ENCODE assay signal across 8 mouse cellular contexts in the genomic region with DNA sequence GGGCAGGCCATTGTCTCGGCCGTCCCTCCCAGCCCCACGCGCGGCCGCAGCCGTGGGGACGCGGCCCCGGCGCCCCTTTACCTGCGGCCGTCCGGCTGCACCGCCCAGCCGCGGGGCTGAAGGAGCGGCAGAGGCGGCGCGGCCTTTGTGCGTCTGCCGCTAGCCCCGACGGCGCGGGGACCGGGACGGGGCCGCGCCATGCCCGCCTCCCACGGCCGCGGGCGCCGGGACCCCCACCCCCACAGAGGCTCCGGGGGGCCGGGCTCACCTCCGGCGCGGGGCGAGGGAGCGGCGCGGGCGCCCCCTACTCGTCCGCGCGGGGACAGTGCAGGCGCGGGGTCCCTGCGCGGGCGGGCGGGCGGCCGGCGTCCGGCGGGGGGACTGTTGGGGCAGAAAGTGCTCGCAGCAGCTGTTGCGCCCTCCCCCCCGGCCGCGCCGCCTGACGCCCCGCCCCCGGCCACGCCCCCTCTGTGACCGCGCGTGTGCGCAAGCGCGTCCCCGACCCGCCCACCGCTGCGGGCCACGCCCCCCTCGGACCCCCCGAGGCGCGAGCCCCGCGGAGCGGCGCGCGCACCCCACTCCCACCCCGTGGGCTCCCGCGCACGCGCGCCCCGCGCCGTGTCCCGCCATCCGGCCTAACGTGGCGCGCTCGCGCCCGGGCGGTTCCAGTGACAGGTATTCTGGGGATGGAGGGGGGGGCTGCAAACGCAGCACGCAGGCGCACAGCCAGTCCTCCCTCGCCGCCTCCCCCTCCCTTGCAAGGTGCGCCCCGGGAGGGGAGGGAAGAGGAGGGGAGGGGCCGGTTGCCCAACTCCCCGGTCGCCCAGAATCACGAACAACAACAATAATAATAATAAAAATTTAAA. TPM values are rescaled to one million over a fixed set of nuclear protein-coding genes. Genes with fewer than 3 reads are reported as not detected.
DNase-seq lines count a peak whose midpoint lies in the region; ATAC-seq lines count a peak whose summit lies in the region.

No protein-coding gene starts in this region.

- H3K27me3 ChIP-seq in embryonic facial prominence, embryonic 15.5 days, result no peaks in the 10 kb centered on the region
- H3K27me3 ChIP-seq in heart, embryonic 12.5 days (replicated peaks), result no peaks in the 10 kb centered on the region
- H3K27me3 ChIP-seq in kidney, embryonic 16.5 days (ENCODE audit: insufficient read depth, low read length), result no peaks in the 10 kb centered on the region
- H3K27me3 ChIP-seq in liver, embryonic 13.5 days, result no peaks in the 10 kb centered on the region
- H3K27me3 ChIP-seq in stomach, embryonic 14.5 days (ENCODE audit: control insufficient read depth, insufficient read depth, low read length), result no peaks in the 10 kb centered on the region

- peak overlapping the region; percentile 86 for H3K4me3 ChIP-seq in embryonic facial prominence, embryonic 15.5 days (replicated peaks)
- H3K4me3 ChIP-seq in heart, embryonic 12.5 days, result peak overlapping the region; percentile 90
- H3K4me3 ChIP-seq in kidney, embryonic 16.5 days (ENCODE audit: low read length), result peak overlapping the region; percentile 90
- peak overlapping the region; percentile 98 for H3K4me3 ChIP-seq in liver, embryonic 13.5 days (replicated peaks)
- peak overlapping the region; percentile 92 for H3K4me3 ChIP-seq in stomach, embryonic 14.5 days (ENCODE audit: low read depth, low read length)

- peaks cover 49% of the 10 kb centered on the region for H3K4me1 ChIP-seq in embryonic facial prominence, embryonic 15.5 days
- peaks cover 45% of the 10 kb centered on the region for H3K4me1 ChIP-seq in heart, embryonic 12.5 days (replicated peaks)
- H3K4me1 ChIP-seq in kidney, embryonic 16.5 days (ENCODE audit: insufficient read depth, low read length), result peaks cover 48% of the 10 kb centered on the region
- H3K4me1 ChIP-seq in liver, embryonic 13.5 days (replicated peaks), result peaks cover 87% of the 10 kb centered on the region
- peaks cover 26% of the 10 kb centered on the region; the same call in 1 of the 2 replicates for H3K4me1 ChIP-seq in stomach, embryonic 14.5 days (ENCODE audit: control insufficient read depth, insufficient read depth, low read length)

- H3K4me2 ChIP-seq in embryonic facial prominence, embryonic 15.5 days (replicated peaks), result peak overlapping the region; percentile 73
- H3K4me2 ChIP-seq in heart, embryonic 12.5 days, result peak overlapping the region; percentile 79
- peak overlapping the region; percentile 73 for H3K4me2 ChIP-seq in kidney, embryonic 16.5 days (replicated peaks; ENCODE audit: low read depth, low read length)
- peak overlapping the region; percentile 97 for H3K4me2 ChIP-seq in liver, embryonic 13.5 days
- H3K4me2 ChIP-seq in stomach, embryonic 14.5 days (replicated peaks; ENCODE audit: low read depth, low read length), result peak overlapping the region; percentile 76

- peak; percentile 78 for DNase-seq in 3T3-L1 (ENCODE audit: low read depth, low spot score)
- DNase-seq in adrenal gland, adult 2 months, result peak; percentile 90
- DNase-seq in liver, embryonic 13.5 days, result peak; percentile 74
- peak; percentile 97 for DNase-seq in neural tube, embryonic 10.5 days (ENCODE audit: extremely low spot score, low spot score)

- no peaks in the 10 kb centered on the region for H3K36me3 ChIP-seq in embryonic facial prominence, embryonic 15.5 days
- H3K36me3 ChIP-seq in heart, embryonic 12.5 days, result no peaks in the 10 kb centered on the region
- no peaks in the 10 kb centered on the region for H3K36me3 ChIP-seq in kidney, embryonic 16.5 days (ENCODE audit: insufficient read depth, low read length)
- no peaks in the 10 kb centered on the region for H3K36me3 ChIP-seq in liver, embryonic 13.5 days
- no peaks in the 10 kb centered on the region for H3K36me3 ChIP-seq in stomach, embryonic 14.5 days (ENCODE audit: control insufficient read depth, insufficient read depth, low read length)

- no peaks in the 10 kb centered on the region for H3K9me3 ChIP-seq in embryonic facial prominence, embryonic 15.5 days (replicated peaks)
- H3K9me3 ChIP-seq in heart, embryonic 12.5 days (replicated peaks), result no peaks in the 10 kb centered on the region
- H3K9me3 ChIP-seq in kidney, embryonic 16.5 days (ENCODE audit: low read length), result no peaks in the 10 kb centered on the region
- H3K9me3 ChIP-seq in liver, embryonic 13.5 days (replicated peaks), result no peaks in the 10 kb centered on the region
- no peaks in the 10 kb centered on the region for H3K9me3 ChIP-seq in stomach, embryonic 14.5 days (ENCODE audit: control insufficient read depth, low read depth, low read length)

- peak; percentile 89 for ATAC-seq in embryonic facial prominence, embryonic 15.5 days (ENCODE audit: insufficient number of reproducible peaks, low FRiP score, low TSS enrichment, low read depth)
- peak; percentile 92 for ATAC-seq in heart, embryonic 12.5 days (ENCODE audit: insufficient number of reproducible peaks, low FRiP score)
- peak; percentile 92 for ATAC-seq in kidney, embryonic 16.5 days (ENCODE audit: low FRiP score, low TSS enrichment)
- ATAC-seq in liver, embryonic 13.5 days (ENCODE audit: low read depth), result peak; percentile 69
- peak; percentile 87 for ATAC-seq in stomach, embryonic 14.5 days (ENCODE audit: insufficient number of reproducible peaks, insufficient read depth, low FRiP score, low read depth)

- WGBS in embryonic facial prominence, embryonic 15.5 days, result under 1% methylated on average over 68 of the region's 122 CpGs
- under 1% methylated on average over 105 of the region's 122 CpGs for WGBS in heart, embryonic 12.5 days
- WGBS in kidney, embryonic 16.5 days, result under 1% methylated on average over 50 of the region's 122 CpGs
- under 1% methylated on average over 72 of the region's 122 CpGs for WGBS in liver, embryonic 13.5 days (ENCODE audit: insufficient replicate concordance)
- WGBS in stomach, embryonic 14.5 days, result under 1% methylated on average over 98 of the region's 122 CpGs

- peak overlapping the region; percentile 94 for H3K9ac ChIP-seq in embryonic facial prominence, embryonic 15.5 days
- peak overlapping the region; percentile 98 for H3K9ac ChIP-seq in heart, embryonic 12.5 days
- H3K9ac ChIP-seq in kidney, embryonic 16.5 days (replicated peaks; ENCODE audit: low read length), result peak overlapping the region; percentile 99
- H3K9ac ChIP-seq in liver, embryonic 13.5 days, result peak overlapping the region; percentile 98
- H3K9ac ChIP-seq in stomach, embryonic 14.5 days (replicated peaks; ENCODE audit: low read depth, low read length), result peak overlapping the region; percentile 96

- H3K27ac ChIP-seq in embryonic facial prominence, embryonic 15.5 days (replicated peaks), result peak overlapping the region; percentile 94
- H3K27ac ChIP-seq in heart, embryonic 12.5 days (ENCODE audit: poor library complexity, severe bottlenecking), result peak overlapping the region; percentile 97
- peak overlapping the region; percentile 95 for H3K27ac ChIP-seq in kidney, embryonic 16.5 days (ENCODE audit: low read length)
- peak overlapping the region; percentile 90 for H3K27ac ChIP-seq in liver, embryonic 13.5 days
- peak overlapping the region; percentile 95 for H3K27ac ChIP-seq in stomach, embryonic 14.5 days (ENCODE audit: low read length)

RNA-seq across cellular contexts. Expression of a gene that starts 16.9 kb away (rescaled TPM):
- 10 to 100 TPM; 16.4 to 23.1 TPM for total RNA-seq in adrenal gland, adult 2 months (2021)
- polyA plus RNA-seq in adrenal gland, adult 2 months (2012; rRNA removed), result 10.1 and 10.8 TPM in 2 replicates
- polyA plus RNA-seq in embryonic facial prominence, embryonic 15.5 days (2015; fragmentation: Nextera tagmentation; extraction: Ambion mirVana), result 3.9 and 4.1 TPM in 2 replicates
- polyA plus RNA-seq in heart, embryonic 12.5 days (2016; fragmentation: Nextera tagmentation; extraction: Ambion mirVana), result 3.5 and 3.7 TPM in 2 replicates
- 4.4 and 5.1 TPM in 2 replicates for polyA plus RNA-seq in kidney, embryonic 16.5 days (2015; fragmentation: Nextera tagmentation; extraction: Ambion mirVana)
- polyA plus RNA-seq in liver, embryonic 13.5 days (2015; fragmentation: Nextera tagmentation; extraction: Ambion mirVana), result 3.6 and 3.7 TPM in 2 replicates
- 4.1 and 4.5 TPM in 2 replicates for polyA plus RNA-seq in stomach, embryonic 14.5 days (2014; fragmentation: Nextera tagmentation; extraction: Ambion mirVana)

Comparison
In these comparisons a context has a peak if more than half of its experiments do, and no peak if none do; other contexts are left out.
1. Peak in every context shown above with its lines: DNase-seq, ATAC-seq, H3K4me3 ChIP-seq and H3K27ac ChIP-seq.